Mouse (Mus musculus) kidney, postnatal 0 days (tissue): Measurements from ENCODE around the gene B3galt4. TPM values are rescaled to one million over a fixed set of nuclear protein-coding genes. Genes with fewer than 3 reads are reported as not detected.

Experiments
- ATAC-seq: fragments of 200-750 bp; cut with Nextera tagmentation; replicated peaks from 2 replicates; pipeline ENCODE4 v1.8.0; 2017; ENCODE audit warnings: low read depth, moderate number of reproducible peaks, moderate TSS enrichment, moderate library complexity; ENCODE audit not compliant: low FRiP score
- DNase-seq: peaks from one replicate; pipeline ENCODE4 v3.0.0-alpha.2; 2016; ENCODE audit warnings: low spot score
- H3K27ac ChIP-seq: fragments of 300-500 bp; sonication (generic); 2 replicates; pipeline ENCODE4 v1.5.1; 2014; ENCODE audit warnings: mild to moderate bottlenecking
- H3K27me3 ChIP-seq: fragments of 300-500 bp; sonication (generic); 2 replicates; pipeline ENCODE4 v1.6.1; 2014; ENCODE audit warnings: low read length, mixed read lengths; ENCODE audit not compliant: insufficient read depth
- H3K36me3 ChIP-seq: fragments of 300-500 bp; sonication (generic); 2 replicates; pipeline ENCODE4 v1.6.1; 2014; ENCODE audit warnings: low read length, mixed read lengths; ENCODE audit not compliant: insufficient read depth
- H3K4me1 ChIP-seq: fragments of 300-500 bp; sonication (generic); replicated peaks from 2 replicates; pipeline ENCODE4 v1.6.1; 2014; ENCODE audit warnings: antibody characterized with exemption, low read length, mixed read lengths; ENCODE audit not compliant: insufficient read depth
- H3K4me2 ChIP-seq: fragments of 300-500 bp; sonication (generic); 2 replicates; pipeline ENCODE4 v1.6.1; 2014; ENCODE audit warnings: mild to moderate bottlenecking, low read length, moderate library complexity, mixed read lengths
- H3K4me3 ChIP-seq: fragments of 300-500 bp; sonication (generic); replicated peaks from 2 replicates; pipeline ENCODE4 v1.5.1; 2014; ENCODE audit warnings: low read depth, low read length
- H3K9ac ChIP-seq: fragments of 300-500 bp; sonication (generic); 2 replicates; pipeline ENCODE4 v1.6.1; 2014; ENCODE audit warnings: low read depth, low read length
- H3K9me3 ChIP-seq: fragments of 300-500 bp; sonication (generic); replicated peaks from 2 replicates; pipeline ENCODE4 v1.6.1; 2016; ENCODE audit warnings: low read length, inconsistent platforms, mixed read lengths
- CTCF ChIP-seq: IDR thresholded peaks from 2 replicates; pipeline ENCODE4 v1.5.1; 2016; ENCODE audit warnings: antibody characterized with exemption, low read depth, mild to moderate bottlenecking, moderate library complexity
- WGBS: fragments of 180-500 bp; shearing (Covaris S2); extraction: QIAGEN DNeasy Blood & Tissue Kit; methylation state at CpG from one replicate; pipeline ENCODE4 v1.1.7; 2014; 5-methylcytosine and 5-hydroxymethylcytosine counted together
- polyA plus RNA-seq: library from polyadenylated mRNA; unstranded; fragments of >200 nt; fragmentation: Nextera tagmentation; extraction: Ambion mirVana; gene quantifications from 2 replicates; pipeline ENCODE4 v1.2.1, GENCODE M21; 2015

Gene B3galt4
- polyA plus RNA-seq, 1 experiment from 2014 or later, result 6.7 TPM

DNA sequence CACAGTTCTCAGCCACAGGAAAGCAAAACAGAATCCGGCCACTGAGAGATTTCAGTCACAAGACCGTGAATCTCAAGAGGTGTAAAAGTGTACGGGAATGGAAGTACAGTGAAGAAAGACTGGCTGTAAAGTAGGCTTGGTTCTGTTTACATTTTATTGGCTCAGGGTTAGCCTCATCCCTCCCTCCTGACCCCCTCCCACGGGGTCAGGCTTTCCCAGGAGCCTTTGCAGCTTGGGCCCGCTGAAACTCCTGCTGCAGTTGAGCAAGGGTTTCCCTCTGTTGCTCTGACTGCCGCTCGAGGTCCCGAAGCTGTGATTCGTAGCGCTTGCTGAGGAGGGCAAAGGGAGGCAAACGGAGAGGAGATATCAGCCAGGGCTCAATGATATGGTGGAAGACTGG lies 12.5 kb downstream of the B3galt4 start:
- ATAC-seq (no peak), DNase-seq (no peak)
- Histone ChIP-seq H3K4me2 (no peak overlapping the region), H3K9me3 (no peaks in the 10 kb centered on the region), H3K9ac (no peak overlapping the region), H3K4me3 (no peak overlapping the region), H3K36me3 (peaks cover 16% of the 10 kb centered on the region), H3K4me1 (peaks cover 7% of the 10 kb centered on the region; the same call in 1 of the 2 replicates), H3K27me3 (no peaks in the 10 kb centered on the region), H3K27ac (no peak overlapping the region)
- 69% methylated on average over 11 of the region's 11 CpGs for WGBS
- no peak for TF ChIP-seq CTCF

DNA sequence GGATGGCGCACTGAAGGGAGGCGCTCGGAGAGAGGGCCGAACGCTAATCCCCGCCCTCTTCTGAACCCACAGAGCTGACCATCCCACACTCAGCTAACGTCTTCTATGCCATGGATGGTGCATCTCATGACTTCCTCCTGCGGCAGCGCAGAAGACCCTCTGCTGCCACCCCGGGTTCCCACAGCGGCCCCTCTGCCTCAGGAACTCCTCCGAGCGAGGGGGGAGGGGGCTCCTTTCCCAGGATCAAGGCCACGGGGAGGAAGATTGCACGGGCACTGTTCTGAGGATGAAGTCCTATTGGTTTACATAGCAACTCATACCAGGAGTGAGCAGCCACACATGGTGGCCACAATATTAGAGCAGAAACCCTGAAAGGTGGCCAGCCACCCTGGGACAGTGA lies 14.3 kb downstream of the B3galt4 start:
- no peak for TF ChIP-seq CTCF
- no peaks in the 10 kb centered on the region for H3K9me3 ChIP-seq
- DNase-seq, result no peak
- H3K9ac ChIP-seq, result no peak overlapping the region
- peaks cover 24% of the 10 kb centered on the region for H3K36me3 ChIP-seq
- ATAC-seq, result no peak
- H3K4me3 ChIP-seq, result no peak overlapping the region
- peaks cover 7% of the 10 kb centered on the region; the same call in 1 of the 2 replicates for H3K4me1 ChIP-seq
- H3K4me2 ChIP-seq, result no peak overlapping the region
- no peak overlapping the region for H3K27ac ChIP-seq
- H3K27me3 ChIP-seq, result no peaks in the 10 kb centered on the region
- 86% methylated on average over 15 of the region's 15 CpGs for WGBS

DNA sequence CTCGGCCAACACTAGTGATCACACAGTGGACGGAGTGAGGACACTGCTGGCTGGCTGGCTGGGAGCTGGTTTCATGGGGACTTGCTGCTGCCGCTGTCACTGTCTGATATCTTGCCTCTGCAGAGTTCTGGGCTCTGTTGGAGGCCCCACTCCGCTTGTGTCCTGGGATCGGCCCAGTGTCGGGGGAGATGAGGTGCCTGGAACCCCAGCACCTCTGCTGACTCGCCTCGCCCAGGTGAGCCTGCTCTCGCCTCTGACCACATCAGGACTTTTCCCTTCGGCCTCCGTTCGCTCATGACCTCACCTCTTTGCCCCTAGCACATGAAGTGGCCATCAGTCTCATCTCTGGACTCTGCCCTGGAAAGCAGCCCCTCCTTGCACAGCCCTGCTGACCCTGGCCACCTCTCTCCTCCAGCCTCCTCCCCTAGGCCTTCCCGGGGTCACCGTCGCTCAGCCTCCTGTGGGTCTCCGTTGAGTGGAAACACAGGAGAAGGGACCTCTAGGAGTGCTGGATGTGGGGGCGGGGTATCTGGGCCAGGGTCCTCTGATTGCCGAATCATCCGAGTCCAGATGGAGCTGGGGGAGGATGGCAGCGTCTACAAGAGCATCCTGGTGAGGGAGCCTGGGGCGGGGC lies 15.7 kb downstream of the B3galt4 start:
- WGBS, result 80% methylated on average over 20 of the region's 21 CpGs
- H3K4me3 ChIP-seq, result no peak overlapping the region
- H3K4me1 ChIP-seq, result peaks cover under 1% of the 10 kb centered on the region; the same call in 1 of the 2 replicates
- no peak overlapping the region for H3K27ac ChIP-seq
- DNase-seq, result no peak
- H3K9me3 ChIP-seq, result no peaks in the 10 kb centered on the region
- ATAC-seq, result no peak
- no peaks in the 10 kb centered on the region for H3K27me3 ChIP-seq
- peaks cover 24% of the 10 kb centered on the region for H3K36me3 ChIP-seq
- no peak overlapping the region for H3K9ac ChIP-seq
- H3K4me2 ChIP-seq, result no peak overlapping the region
- no peak for TF ChIP-seq CTCF

DNA sequence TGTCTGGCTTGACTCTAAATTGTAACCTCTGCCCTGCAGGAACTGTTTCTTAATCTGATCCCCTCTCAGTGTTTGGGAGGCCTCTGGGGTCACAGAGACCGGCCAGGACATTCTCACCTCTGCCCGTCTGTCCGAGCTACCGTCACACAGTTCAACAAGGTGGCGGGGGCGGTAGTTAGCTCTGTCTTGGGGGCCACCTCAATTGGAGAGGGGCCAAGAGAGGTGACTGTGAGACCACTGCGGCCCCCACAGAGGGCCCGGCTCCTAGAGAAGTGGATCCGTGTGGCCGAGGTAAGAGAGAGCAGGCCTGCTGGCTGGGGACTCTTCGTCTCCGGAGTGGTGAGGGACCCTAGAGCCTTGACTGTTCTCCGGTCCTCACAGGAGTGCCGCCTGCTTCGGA lies 18.3 kb downstream of the B3galt4 start:
- Histone ChIP-seq H3K27ac (no peak overlapping the region), H3K36me3 (peaks cover 24% of the 10 kb centered on the region), H3K4me2 (no peak overlapping the region), H3K4me1 (peaks cover 3% of the 10 kb centered on the region; the same call in 1 of the 2 replicates), H3K9me3 (no peaks in the 10 kb centered on the region), H3K27me3 (no peaks in the 10 kb centered on the region), H3K4me3 (no peak overlapping the region), H3K9ac (no peak overlapping the region)
- ATAC-seq (no peak), DNase-seq (no peak)
- WGBS, result 90% methylated on average over 15 of the region's 15 CpGs
- no peak for TF ChIP-seq CTCF

DNA sequence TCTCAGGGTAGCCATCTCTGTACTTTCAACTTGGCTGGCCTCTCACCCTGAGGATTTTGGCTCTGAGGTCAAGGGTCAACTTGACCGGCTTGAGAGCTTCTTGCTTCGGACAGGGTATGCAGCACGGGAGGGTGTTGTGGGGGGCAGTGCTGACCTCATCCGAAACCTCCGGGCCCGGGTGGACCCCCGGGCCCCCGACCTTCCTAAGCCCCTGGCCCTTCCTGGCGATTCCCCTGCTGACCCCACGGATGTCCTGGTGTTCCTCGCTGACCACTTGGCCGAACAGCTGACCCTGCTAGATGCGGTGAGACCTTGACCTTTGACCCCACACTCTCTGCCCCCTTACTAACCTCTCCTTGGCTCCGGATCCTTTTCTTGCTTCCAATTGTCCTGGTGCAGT lies 18.8 kb downstream of the B3galt4 start:
- Histone ChIP-seq H3K27ac (no peak overlapping the region), H3K27me3 (no peaks in the 10 kb centered on the region), H3K9me3 (no peaks in the 10 kb centered on the region), H3K9ac (no peak overlapping the region), H3K4me1 (peaks cover 3% of the 10 kb centered on the region; the same call in 1 of the 2 replicates), H3K4me3 (no peak overlapping the region), H3K36me3 (peaks cover 21% of the 10 kb centered on the region), H3K4me2 (no peak overlapping the region)
- TF ChIP-seq CTCF, result no peak
- 90% methylated on average over 14 of the region's 14 CpGs for WGBS
- ATAC-seq (no peak), DNase-seq (no peak)

DNA sequence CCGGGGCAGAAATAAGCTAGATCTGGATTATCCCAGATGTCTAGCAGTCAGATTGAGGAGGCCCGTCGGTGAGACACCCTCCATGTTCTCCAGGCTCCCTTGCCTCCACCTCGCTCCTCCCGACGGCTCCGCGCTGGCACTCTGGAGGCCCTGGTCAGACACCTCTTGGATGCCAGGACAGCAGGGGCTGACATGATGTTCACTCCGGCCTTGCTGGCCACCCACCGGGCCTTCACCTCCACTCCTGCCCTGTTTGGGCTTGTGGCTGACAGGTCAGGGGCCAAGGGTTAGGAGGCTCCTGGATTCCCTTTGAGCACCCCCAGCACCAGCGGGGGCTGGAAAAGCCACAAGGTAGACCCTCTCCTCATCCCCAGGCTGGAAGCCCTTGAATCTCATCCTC lies 19.3 kb downstream of the B3galt4 start:
- no peak overlapping the region for H3K4me2 ChIP-seq
- no peaks in the 10 kb centered on the region for H3K9me3 ChIP-seq
- no peak for TF ChIP-seq CTCF
- H3K27ac ChIP-seq, result no peak overlapping the region
- peaks cover 16% of the 10 kb centered on the region for H3K36me3 ChIP-seq
- WGBS, result 91% methylated on average over 11 of the region's 11 CpGs
- DNase-seq, result no peak
- peaks cover 3% of the 10 kb centered on the region; the same call in 1 of the 2 replicates for H3K4me1 ChIP-seq
- no peak overlapping the region for H3K4me3 ChIP-seq
- H3K27me3 ChIP-seq, result no peaks in the 10 kb centered on the region
- ATAC-seq, result no peak
- H3K9ac ChIP-seq, result no peak overlapping the region
